Mouse (Mus musculus) lung, embryonic 14.5 days (tissue): ENCODE results near the gene Muc1. TPM values are rescaled to one million over a fixed set of nuclear protein-coding genes. Genes with fewer than 3 reads are reported as not detected.

Experiments used
- ATAC-seq: fragments of 200-750 bp; cut with Nextera tagmentation; 2 replicates; pipeline ENCODE4 v1.8.0; 2017; ENCODE audit warnings: mild to moderate bottlenecking, moderate TSS enrichment, moderate library complexity; ENCODE audit not compliant: insufficient read depth
- DNase-seq: peaks from one replicate; pipeline ENCODE4 v3.0.0-alpha.2; 2015
- H3K27ac ChIP-seq: fragments of 300-500 bp; sonication (generic); 2 replicates; pipeline ENCODE4 v1.5.1; 2014; ENCODE audit warnings: low read depth, mild to moderate bottlenecking, moderate library complexity
- H3K27me3 ChIP-seq: fragments of 300-500 bp; sonication (generic); 2 replicates; pipeline ENCODE4 v1.6.1; 2014; ENCODE audit warnings: low read length, control low read depth; ENCODE audit not compliant: insufficient read depth
- H3K36me3 ChIP-seq: fragments of 300-500 bp; sonication (generic); 2 replicates; pipeline ENCODE4 v1.6.1; 2014; ENCODE audit warnings: control low read depth; ENCODE audit not compliant: insufficient read depth
- H3K4me1 ChIP-seq: fragments of 300-500 bp; sonication (generic); 2 replicates; pipeline ENCODE4 v1.6.1; 2014; ENCODE audit warnings: antibody characterized with exemption, control low read depth; ENCODE audit not compliant: insufficient read depth
- H3K4me2 ChIP-seq: fragments of 300-500 bp; sonication (generic); 2 replicates; pipeline ENCODE4 v1.6.1; 2014; ENCODE audit warnings: mild to moderate bottlenecking
- H3K4me3 ChIP-seq: fragments of 300-500 bp; sonication (generic); 2 replicates; pipeline ENCODE4 v1.5.1; 2014; ENCODE audit warnings: low read depth, low read length
- H3K9ac ChIP-seq: fragments of 300-500 bp; sonication (generic); 2 replicates; pipeline ENCODE4 v1.6.1; 2014
- H3K9me3 ChIP-seq: fragments of 300-500 bp; sonication (generic); 2 replicates; pipeline ENCODE4 v1.6.1; 2016; ENCODE audit warnings: low read depth, low read length, control low read depth
- CTCF ChIP-seq: IDR thresholded peaks from 2 replicates; pipeline ENCODE4 v1.5.1; 2016; ENCODE audit warnings: antibody characterized with exemption, low read depth
- WGBS: fragments of 180-500 bp; shearing (Covaris S2); extraction: QIAGEN DNeasy Blood & Tissue Kit; methylation state at CpG from one replicate; pipeline ENCODE4 v1.1.7; 2014; 5-methylcytosine and 5-hydroxymethylcytosine counted together
- polyA plus RNA-seq: library from polyadenylated mRNA; unstranded; fragments of >200 nt; fragmentation: Nextera tagmentation; extraction: Ambion mirVana; gene quantifications from 2 replicates; pipeline ENCODE4 v1.2.1, GENCODE M21; 2014

The Muc1 gene
- polyA plus RNA-seq, 1 experiment from 2014 or later = 50.4 TPM

DNA sequence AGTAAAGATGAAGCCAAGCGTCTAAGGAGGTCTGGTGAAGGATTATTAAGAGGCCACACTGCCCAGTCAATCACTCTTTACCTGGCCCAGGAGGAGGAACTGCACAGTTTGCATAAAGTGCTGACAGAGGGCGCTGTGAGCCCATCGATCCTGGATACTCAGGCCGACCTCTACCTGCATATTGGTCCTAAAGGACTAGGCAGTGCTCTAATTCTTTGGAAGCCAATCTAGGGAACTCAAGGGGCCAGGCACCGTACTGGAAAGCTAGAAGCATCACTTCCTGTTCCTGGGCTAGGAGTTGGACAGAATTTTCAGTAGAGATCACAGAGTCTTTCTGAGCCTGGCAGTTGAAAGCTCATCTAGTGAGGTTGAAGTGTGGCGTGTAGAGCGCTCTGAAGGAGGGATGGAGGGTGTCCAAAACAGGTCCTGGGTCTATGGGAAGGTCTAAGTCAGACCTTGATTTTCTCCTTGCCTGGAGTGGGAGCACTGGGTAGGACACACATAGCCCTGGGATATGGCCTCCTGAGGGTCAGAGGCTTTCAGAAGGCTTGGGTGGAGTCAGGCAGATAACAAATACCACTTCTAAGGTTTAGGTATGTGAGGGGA lies 21.7 kb downstream of the Muc1 start:
- Histone ChIP-seq H3K9ac (no peak overlapping the region), H3K27me3 (no peaks in the 10 kb centered on the region), H3K27ac (0 out of 2 replicates have a peak overlapping the region, but pooled peaks have one; percentile 7), H3K4me3 (no peak overlapping the region), H3K4me2 (peak overlapping the region; percentile 41; the same call in 1 of the 2 replicates), H3K4me1 (peaks cover 15% of the 10 kb centered on the region), H3K9me3 (no peaks in the 10 kb centered on the region), H3K36me3 (peaks cover 12% of the 10 kb centered on the region)
- DNase-seq (peak; percentile 78), ATAC-seq (no peak)
- peak; percentile 75 for TF ChIP-seq CTCF
- WGBS = 24% methylated on average over 7 of the region's 7 CpGs

DNA sequence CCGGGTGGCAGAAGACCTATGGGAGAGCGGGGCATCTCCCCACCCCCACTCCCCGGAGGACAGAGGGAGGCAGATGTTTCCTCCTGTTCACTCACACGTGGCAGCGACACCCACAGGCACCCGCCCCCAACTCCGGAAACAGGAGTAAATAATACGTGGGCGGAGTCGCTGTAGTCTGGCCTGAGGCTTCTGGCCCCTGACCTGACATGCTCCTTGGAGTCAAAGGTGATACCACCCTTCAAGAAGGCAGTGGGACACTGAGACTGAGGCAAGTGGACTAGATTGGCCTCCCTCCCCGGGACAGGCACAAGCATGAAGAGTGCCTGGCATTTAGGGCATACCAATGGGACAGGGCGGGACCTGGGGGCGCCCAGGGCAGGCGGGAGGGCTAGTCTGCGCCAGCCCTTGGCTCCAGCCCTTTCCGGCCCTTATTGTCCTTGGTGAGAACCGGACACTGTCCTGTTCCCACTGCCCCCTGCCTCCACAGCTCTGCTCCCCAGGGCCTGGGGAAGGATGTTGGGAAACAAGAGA lies 22.6 kb downstream of the Muc1 start:
- no peak overlapping the region; the same call in 1 of the 2 replicates for H3K9ac ChIP-seq
- H3K36me3 ChIP-seq = peaks cover 12% of the 10 kb centered on the region
- no peaks in the 10 kb centered on the region for H3K27me3 ChIP-seq
- DNase-seq (peak; percentile 70), ATAC-seq (peak; percentile 54)
- H3K4me1 ChIP-seq = peaks cover 15% of the 10 kb centered on the region
- H3K27ac ChIP-seq = peak overlapping the region; percentile 56; the same call in 1 of the 2 replicates
- no peak for TF ChIP-seq CTCF
- H3K4me3 ChIP-seq = no peak overlapping the region
- 5% methylated on average over 17 of the region's 17 CpGs for whole genome bisulfite sequencing
- H3K9me3 ChIP-seq = no peaks in the 10 kb centered on the region
- peak overlapping the region; percentile 41 for H3K4me2 ChIP-seq

DNA sequence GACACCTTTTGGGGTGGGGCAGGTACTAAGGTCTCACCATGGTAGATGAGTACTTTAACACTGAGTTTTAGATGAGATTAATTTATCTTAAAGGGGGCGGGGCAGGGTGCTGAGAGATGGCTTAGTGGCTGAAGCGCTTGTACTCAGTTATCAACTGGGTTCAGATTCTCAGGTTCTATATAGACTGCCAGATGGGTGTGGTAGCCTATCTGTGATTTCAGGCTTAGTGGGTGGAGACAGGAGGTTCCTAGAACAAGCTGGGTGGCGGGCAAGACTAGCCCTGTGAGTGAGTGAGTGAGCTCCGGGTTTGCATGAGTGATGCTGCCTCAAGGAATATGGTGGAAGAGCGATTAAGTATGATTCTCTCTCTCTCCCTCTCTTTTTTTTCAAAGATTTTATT lies 26.1 kb downstream of the Muc1 start:
- WGBS = 78% methylated on average over 5 of the region's 5 CpGs
- H3K9ac ChIP-seq = no peak overlapping the region
- H3K36me3 ChIP-seq = no peaks in the 10 kb centered on the region
- H3K27me3 ChIP-seq = no peaks in the 10 kb centered on the region
- no peak overlapping the region for H3K4me2 ChIP-seq
- no peak overlapping the region for H3K27ac ChIP-seq
- ATAC-seq (no peak), DNase-seq (no peak)
- peaks cover 9% of the 10 kb centered on the region; the same call in 1 of the 2 replicates for H3K4me1 ChIP-seq
- no peak for TF ChIP-seq CTCF
- H3K9me3 ChIP-seq = no peaks in the 10 kb centered on the region
- H3K4me3 ChIP-seq = no peak overlapping the region

- no peak overlapping the region for H3K27ac ChIP-seq
- no peak overlapping the region for H3K4me3 ChIP-seq
- WGBS = 74% methylated on average over 5 of the region's 5 CpGs
- no peak overlapping the region for H3K4me2 ChIP-seq
- no peaks in the 10 kb centered on the region for H3K27me3 ChIP-seq
- ATAC-seq (no peak), DNase-seq (no peak)
- TF ChIP-seq CTCF = no peak
- no peaks in the 10 kb centered on the region for H3K36me3 ChIP-seq
- no peak overlapping the region for H3K9ac ChIP-seq
- H3K4me1 ChIP-seq = peaks cover 8% of the 10 kb centered on the region; the same call in 1 of the 2 replicates
- H3K9me3 ChIP-seq = no peaks in the 10 kb centered on the region
Observed at GRCm38 (mm10) chr3:89256177-89256576, 27.3 kb downstream of the Muc1 start.

DNA sequence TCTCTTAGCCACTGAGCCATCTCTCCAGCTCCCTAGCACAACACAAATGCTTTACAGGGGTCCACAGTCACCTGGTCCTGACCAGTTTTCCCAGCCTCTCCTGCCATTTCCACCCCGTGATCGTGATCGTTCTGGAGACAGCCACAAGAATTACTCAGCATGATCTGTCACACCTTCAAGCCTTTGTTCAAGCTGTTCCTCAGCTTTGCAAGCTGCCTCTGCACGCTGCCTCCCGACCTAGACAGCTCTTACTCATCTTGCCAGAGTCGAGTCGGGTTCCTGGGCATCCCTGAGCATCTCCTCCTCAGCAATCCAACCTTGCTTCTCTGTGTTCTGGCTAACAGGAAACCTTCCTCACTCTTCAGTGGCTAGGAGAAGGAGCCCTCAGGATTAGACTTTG lies 30.2 kb downstream of the Muc1 start, which contains the start of gene Dpm3:
TSS of gene Dpm3 (plus strand) at position 283 of the 400 bp plus-strand sequence.
- 39% methylated on average over 7 of the region's 7 CpGs for WGBS

GRCm38 (mm10) chr3:89260211-89260610 lies 31.4 kb downstream of the Muc1 start:
- Histone ChIP-seq H3K27ac (no peak overlapping the region), H3K27me3 (no peaks in the 10 kb centered on the region), H3K9ac (no peak overlapping the region), H3K4me1 (no peaks in the 10 kb centered on the region), H3K4me2 (no peak overlapping the region), H3K9me3 (no peaks in the 10 kb centered on the region), H3K36me3 (no peaks in the 10 kb centered on the region), H3K4me3 (no peak overlapping the region)
- TF ChIP-seq CTCF = no peak
- WGBS = 52% methylated on average over 3 of the region's 3 CpGs
- no peak for DNase-seq
- no peak for ATAC-seq

More for the DNA sequence above, 30.2 kb downstream of the Muc1 start, which contains the start of gene Dpm3:
- H3K4me1 ChIP-seq = no peaks in the 10 kb centered on the region
- no peak for ATAC-seq
- no peak within 1 kb of the TSS for H3K4me3 ChIP-seq
- no peak for DNase-seq
- no peak for TF ChIP-seq CTCF
- no peak within 1 kb of the TSS for H3K4me2 ChIP-seq
- no peak within 1 kb of the TSS for H3K9ac ChIP-seq
- H3K36me3 ChIP-seq = no peaks in the 10 kb centered on the region
- H3K27me3 ChIP-seq = no peaks in the 10 kb centered on the region
- no peak within 1 kb of the TSS for H3K27ac ChIP-seq
- H3K9me3 ChIP-seq = no peaks in the 10 kb centered on the region

GRCm38 (mm10) chr3:89262417-89262816 lies 33.6 kb downstream of the Muc1 start:
- H3K9ac ChIP-seq = no peak overlapping the region
- no peak for TF ChIP-seq CTCF
- H3K27me3 ChIP-seq = no peaks in the 10 kb centered on the region
- H3K27ac ChIP-seq = no peak overlapping the region
- WGBS = 62% methylated on average over 10 of the region's 10 CpGs
- no peaks in the 10 kb centered on the region for H3K9me3 ChIP-seq
- no peaks in the 10 kb centered on the region for H3K36me3 ChIP-seq
- ATAC-seq (no peak), DNase-seq (no peak)
- H3K4me1 ChIP-seq = no peaks in the 10 kb centered on the region
- H3K4me3 ChIP-seq = no peak overlapping the region
- H3K4me2 ChIP-seq = no peak overlapping the region
